Mouse (Mus musculus) liver, adult (tissue): ENCODE measurements around the gene Bach2.

ENCODE experiments used
- GATA4 ChIP-seq: IDR thresholded peaks from 2 replicates; pipeline ENCODE4 v1.6.1; 2014; ENCODE audit warnings: mild to moderate bottlenecking, low read length; ENCODE audit not compliant: insufficient replicate concordance

The Bach2 gene

GRCm38 (mm10) chr4:32258093-32258492 is 19.5 kb downstream of the Bach2 start:
- TF ChIP-seq GATA4 = no peak

- no peak for TF ChIP-seq GATA4
These were observed 20.0 kb downstream of the Bach2 start for GRCm38 (mm10) chr4:32258596-32258995.

- no peak for TF ChIP-seq GATA4
These were observed 22.3 kb downstream of the Bach2 start for GRCm38 (mm10) chr4:32260909-32261308.

- TF ChIP-seq GATA4 = no peak
These were observed 24.5 kb downstream of the Bach2 start for GRCm38 (mm10) chr4:32262825-32263684.

- no peak for TF ChIP-seq GATA4
These were observed 25.1 kb downstream of the Bach2 start for GRCm38 (mm10) chr4:32263685-32264038.

GRCm38 (mm10) chr4:32264892-32265291 is 26.3 kb downstream of the Bach2 start:
- no peak for TF ChIP-seq GATA4

GRCm38 (mm10) chr4:32266731-32267130 is 28.1 kb downstream of the Bach2 start:
- TF ChIP-seq GATA4 = no peak

- peak; percentile 76; the same call in 1 of the 2 replicates for TF ChIP-seq GATA4
These were observed 29.4 kb downstream of the Bach2 start for GRCm38 (mm10) chr4:32268042-32268441.

- TF ChIP-seq GATA4 = no peak
These were observed 33.8 kb downstream of the Bach2 start for GRCm38 (mm10) chr4:32272398-32272797.

GRCm38 (mm10) chr4:32274776-32275294 is 36.2 kb downstream of the Bach2 start:
- TF ChIP-seq GATA4 = no peak

GRCm38 (mm10) chr4:32279842-32280241 is 41.2 kb downstream of the Bach2 start:
- TF ChIP-seq GATA4 = no peak

- TF ChIP-seq GATA4 = no peak
These were observed 41.8 kb downstream of the Bach2 start for GRCm38 (mm10) chr4:32280401-32280800.

GRCm38 (mm10) chr4:32281306-32281705 is 42.7 kb downstream of the Bach2 start:
- no peak for TF ChIP-seq GATA4

- no peak for TF ChIP-seq GATA4
These were observed 47.8 kb downstream of the Bach2 start for GRCm38 (mm10) chr4:32286405-32286804.

GRCm38 (mm10) chr4:32288036-32288860 is 49.6 kb downstream of the Bach2 start:
- peak; percentile 100 for TF ChIP-seq GATA4

GRCm38 (mm10) chr4:32289845-32290244 is 51.2 kb downstream of the Bach2 start:
- TF ChIP-seq GATA4 = no peak
